Mouse (Mus musculus): ENCODE data around the gene Ppm1n. TPM values are rescaled to one million over a fixed set of nuclear protein-coding genes. Genes with fewer than 3 reads are reported as not detected.

Ppm1n gene
- total RNA-seq, 2 experiments from 2014 or later: not detected

GRCm38 (mm10) chr7:19257390-19258022 lies 22.4 kb downstream of the Ppm1n start:
- ATAC-seq (replicated peaks; ENCODE audit: low FRiP score, poor library complexity, severe bottlenecking): peak; percentile 99

GRCm38 (mm10) chr7:19256567-19256966 lies 23.3 kb downstream of the Ppm1n start:
- no peak for ATAC-seq (replicated peaks; ENCODE audit: low FRiP score, poor library complexity, severe bottlenecking)

- ATAC-seq (replicated peaks; ENCODE audit: low FRiP score, poor library complexity, severe bottlenecking): no peak
Observed at GRCm38 (mm10) chr7:19255395-19255794, 24.5 kb downstream of the Ppm1n start.

- ATAC-seq (replicated peaks; ENCODE audit: low FRiP score, poor library complexity, severe bottlenecking): no peak
Observed at GRCm38 (mm10) chr7:19253437-19253836, 26.4 kb downstream of the Ppm1n start.

- ATAC-seq (replicated peaks; ENCODE audit: low FRiP score, poor library complexity, severe bottlenecking): no peak
Observed at GRCm38 (mm10) chr7:19252078-19252477, 27.8 kb downstream of the Ppm1n start.

- ATAC-seq (replicated peaks; ENCODE audit: low FRiP score, poor library complexity, severe bottlenecking): no peak
Observed at GRCm38 (mm10) chr7:19247511-19247910, 32.4 kb downstream of the Ppm1n start.

- ATAC-seq (replicated peaks; ENCODE audit: low FRiP score, poor library complexity, severe bottlenecking): peak; percentile 84
Observed at GRCm38 (mm10) chr7:19246855-19247254, 33.0 kb downstream of the Ppm1n start.

GRCm38 (mm10) chr7:19245083-19245482 lies 34.8 kb downstream of the Ppm1n start:
- no peak for ATAC-seq (replicated peaks; ENCODE audit: low FRiP score, poor library complexity, severe bottlenecking)

- ATAC-seq (replicated peaks; ENCODE audit: low FRiP score, poor library complexity, severe bottlenecking): no peak
Observed at GRCm38 (mm10) chr7:19243858-19244257, 36.0 kb downstream of the Ppm1n start.

- no peak for ATAC-seq (replicated peaks; ENCODE audit: low FRiP score, poor library complexity, severe bottlenecking)
Observed at GRCm38 (mm10) chr7:19242005-19242404, 37.9 kb downstream of the Ppm1n start.

- ATAC-seq (replicated peaks; ENCODE audit: low FRiP score, poor library complexity, severe bottlenecking): no peak
Observed at GRCm38 (mm10) chr7:19240905-19241463, 38.9 kb downstream of the Ppm1n start.

- ATAC-seq (replicated peaks; ENCODE audit: low FRiP score, poor library complexity, severe bottlenecking): peak; percentile 56
Observed at GRCm38 (mm10) chr7:19239986-19240385, 39.9 kb downstream of the Ppm1n start.

GRCm38 (mm10) chr7:19239423-19239822 lies 40.4 kb downstream of the Ppm1n start:
- peak; percentile 87 for ATAC-seq (replicated peaks; ENCODE audit: low FRiP score, poor library complexity, severe bottlenecking)

GRCm38 (mm10) chr7:19238344-19238743 lies 41.5 kb downstream of the Ppm1n start:
- no peak for ATAC-seq (replicated peaks; ENCODE audit: low FRiP score, poor library complexity, severe bottlenecking)

- no peak for ATAC-seq (replicated peaks; ENCODE audit: low FRiP score, poor library complexity, severe bottlenecking)
Observed at GRCm38 (mm10) chr7:19236411-19236810, 43.5 kb downstream of the Ppm1n start.

GRCm38 (mm10) chr7:19235092-19235671 lies 44.7 kb downstream of the Ppm1n start:
- ATAC-seq (replicated peaks; ENCODE audit: low FRiP score, poor library complexity, severe bottlenecking): no peak

GRCm38 (mm10) chr7:19234652-19235051 lies 45.2 kb downstream of the Ppm1n start:
- ATAC-seq (replicated peaks; ENCODE audit: low FRiP score, poor library complexity, severe bottlenecking): no peak

- no peak for ATAC-seq (replicated peaks; ENCODE audit: low FRiP score, poor library complexity, severe bottlenecking)
Observed at GRCm38 (mm10) chr7:19231849-19232248, 48.0 kb downstream of the Ppm1n start.

- no peak for ATAC-seq (replicated peaks; ENCODE audit: low FRiP score, poor library complexity, severe bottlenecking)
Observed at GRCm38 (mm10) chr7:19230899-19231298, 49.0 kb downstream of the Ppm1n start.

GRCm38 (mm10) chr7:19230041-19230580 lies 49.8 kb downstream of the Ppm1n start:
- no peak for ATAC-seq (replicated peaks; ENCODE audit: low FRiP score, poor library complexity, severe bottlenecking)

- 0 out of 2 replicates have a peak, but pooled peaks have one; percentile 0 for ATAC-seq (replicated peaks; ENCODE audit: low FRiP score, poor library complexity, severe bottlenecking)
Observed at GRCm38 (mm10) chr7:19229404-19229803, 50.5 kb downstream of the Ppm1n start.

Data from erythroid progenitor cell, adult 5-6 weeks (primary cell).